Mouse (Mus musculus) lung, adult 2 months (tissue): Measurements from ENCODE around the gene Golga1.

Experiments
- CTCF ChIP-seq: fragments of 200-500 bp; IDR thresholded peaks from 2 replicates; pipeline ENCODE4 v1.5.1; 2011; ENCODE audit warnings: mild to moderate bottlenecking, low read length, control low read depth; ENCODE audit not compliant: insufficient read depth
- POLR2A ChIP-seq: fragments of 200-500 bp; IDR thresholded peaks from 2 replicates; pipeline ENCODE4 v1.6.1; 2011; ENCODE audit warnings: low read depth, mild to moderate bottlenecking, control low read depth, low read length, borderline replicate concordance; ENCODE audit errors: extremely low read depth

GRCm38 (mm10) chr2:39000587-39000919, 64.8 kb downstream of the Golga1 start:
- TF ChIP-seq CTCF (no peak), POLR2A (no peak)
